Mouse (Mus musculus) MEL (cell line): Measurements from ENCODE around the gene Rgl1. TPM values are rescaled to one million over a fixed set of nuclear protein-coding genes. Genes with fewer than 3 reads are reported as not detected.

Experiments used
- DNase-seq: peaks from one replicate; pipeline ENCODE4 v3.0.0; 2011; ENCODE audit warnings: low read depth, low spot score
- H3K27ac ChIP-seq: 2 replicates; pipeline ENCODE4 v1.5.1; 2012; ENCODE audit warnings: low read depth, mild to moderate bottlenecking, control low read depth, low read length, moderate library complexity; ENCODE audit not compliant: control insufficient read depth
- H3K27me3 ChIP-seq, 2 experiments: fragments of 150-350 bp in 1 of 2; sonication (generic) in 1 of 2; 2 replicates each; pipeline ENCODE4 v1.6.1; 2012; ENCODE audit warnings: low read length in 2 of 2, mild to moderate bottlenecking in 2 of 2, improper control_type of control experiment in 1 of 2, moderate library complexity in 1 of 2; ENCODE audit not compliant: insufficient read depth in 2 of 2, control insufficient read depth in 1 of 2
- H3K36me3 ChIP-seq, 2 experiments: 2 replicates each; pipeline ENCODE4 v1.6.1; 2012 to 2014; ENCODE audit warnings: low read length in 2 of 2, improper control_type of control experiment in 1 of 2, inconsistent platforms in 1 of 2, mild to moderate bottlenecking in 1 of 2; ENCODE audit not compliant: insufficient read depth in 2 of 2, control insufficient read depth in 1 of 2
- H3K4me1 ChIP-seq, 2 experiments: fragments of 150-350 bp in 1 of 2; sonication (generic) in 1 of 2; 2 replicates each; pipeline ENCODE4 v1.6.1; 2012; ENCODE audit warnings: low read length in 2 of 2, improper control_type of control experiment in 1 of 2, mild to moderate bottlenecking in 1 of 2; ENCODE audit not compliant: insufficient read depth in 2 of 2, control insufficient read depth in 1 of 2
- H3K4me3 ChIP-seq, 2 experiments: fragments of 150-350 bp in 1 of 2; sonication (generic) in 1 of 2; 2 replicates each; pipeline ENCODE4 v1.5.1; 2012; ENCODE audit warnings: low read depth in 2 of 2, low read length in 2 of 2, mild to moderate bottlenecking in 2 of 2, moderate library complexity in 2 of 2, control low read depth in 1 of 2, improper control_type of control experiment in 1 of 2; ENCODE audit not compliant: control insufficient read depth in 1 of 2, insufficient read depth in 1 of 2
- H3K79me2 ChIP-seq: 2 replicates; pipeline ENCODE4 v1.6.1; 2012; ENCODE audit warnings: mild to moderate bottlenecking, low read length, moderate library complexity; ENCODE audit not compliant: control insufficient read depth, poor library complexity, insufficient read depth
- H3K9ac ChIP-seq: 2 replicates; pipeline ENCODE4 v1.6.1; 2012; ENCODE audit warnings: low read depth, mild to moderate bottlenecking, control low read depth, low read length, moderate library complexity; ENCODE audit not compliant: control insufficient read depth, poor library complexity, severe bottlenecking
- H3K9me3 ChIP-seq: fragments of 150-350 bp; sonication (generic); replicated peaks from 2 replicates; pipeline ENCODE4 v1.6.1; 2012; ENCODE audit warnings: mild to moderate bottlenecking, low read length, improper control_type of control experiment, moderate library complexity; ENCODE audit not compliant: insufficient read depth
- E2F4 ChIP-seq: IDR thresholded peaks from 2 replicates; pipeline ENCODE4 v1.6.1; 2011; ENCODE audit warnings: low read depth, low read length, improper control_type of control experiment, borderline replicate concordance
- ELF1 ChIP-seq: IDR thresholded peaks from 2 replicates; pipeline ENCODE4 v1.6.1; 2014; ENCODE audit warnings: low read depth, mild to moderate bottlenecking, inconsistent platforms, low read length, improper control_type of control experiment, moderate library complexity
- GATA1 ChIP-seq: IDR thresholded peaks from 2 replicates; pipeline ENCODE4 v1.6.1; 2011; ENCODE audit warnings: low read depth, low read length, improper control_type of control experiment
- HCFC1 ChIP-seq: IDR thresholded peaks from 2 replicates; pipeline ENCODE4 v1.6.1; 2012; ENCODE audit warnings: low read depth, mild to moderate bottlenecking, inconsistent platforms, low read length, improper control_type of control experiment, moderate library complexity
- MAFK ChIP-seq: IDR thresholded peaks from 2 replicates; pipeline ENCODE4 v1.6.1; 2011; ENCODE audit warnings: low read depth, mild to moderate bottlenecking, low read length, improper control_type of control experiment, borderline replicate concordance
- MAZ ChIP-seq: IDR thresholded peaks from 2 replicates; pipeline ENCODE4 v1.6.1; 2012; ENCODE audit warnings: low read depth, mild to moderate bottlenecking, inconsistent platforms, low read length, improper control_type of control experiment
- MEF2A ChIP-seq: IDR thresholded peaks from 2 replicates; pipeline ENCODE4 v1.6.1; 2014; ENCODE audit warnings: low read depth, mild to moderate bottlenecking, inconsistent platforms, low read length, improper control_type of control experiment; ENCODE audit not compliant: poor library complexity, insufficient replicate concordance, severe bottlenecking; ENCODE audit errors: extremely low read depth
- MYB ChIP-seq: IDR thresholded peaks from 2 replicates; pipeline ENCODE4 v1.6.1; 2011; ENCODE audit warnings: mild to moderate bottlenecking, low read depth, low read length, improper control_type of control experiment
- MYC ChIP-seq: IDR thresholded peaks from 2 replicates; pipeline ENCODE4 v1.6.1; 2011; ENCODE audit warnings: low read depth, mild to moderate bottlenecking, low read length, improper control_type of control experiment, moderate library complexity
- NRF1 ChIP-seq: IDR thresholded peaks from 2 replicates; pipeline ENCODE4 v1.6.1; 2014; ENCODE audit warnings: low read depth, mild to moderate bottlenecking, inconsistent platforms, low read length, improper control_type of control experiment, moderate library complexity; ENCODE audit not compliant: poor library complexity, insufficient read depth, severe bottlenecking
- POLR2A ChIP-seq, 2 experiments: IDR thresholded peaks; 2 replicates each; pipeline ENCODE4 v1.6.1; 2011 to 2012; ENCODE audit warnings: low read length in 2 of 2, mild to moderate bottlenecking in 2 of 2, control low read depth in 1 of 2, improper control_type of control experiment in 1 of 2, low read depth in 1 of 2, moderate library complexity in 1 of 2; ENCODE audit not compliant: control insufficient read depth in 1 of 2, insufficient read depth in 1 of 2, poor library complexity in 1 of 2
- POLR2AphosphoS2 ChIP-seq: IDR thresholded peaks from 2 replicates; pipeline ENCODE4 v1.6.1; 2011; ENCODE audit warnings: low read length, improper control_type of control experiment
- POLR2AphosphoS5 ChIP-seq: IDR thresholded peaks from 2 replicates; pipeline ENCODE4 v1.6.1; 2012; ENCODE audit warnings: low read depth, borderline replicate concordance, mild to moderate bottlenecking, inconsistent platforms, low read length, moderate library complexity, mixed read lengths
- RCOR1 ChIP-seq: IDR thresholded peaks from 2 replicates; pipeline ENCODE4 v1.6.1; 2012; ENCODE audit warnings: low read depth, mild to moderate bottlenecking, inconsistent platforms, low read length, improper control_type of control experiment
- SIN3A ChIP-seq: IDR thresholded peaks from 2 replicates; pipeline ENCODE4 v1.6.1; 2012; ENCODE audit warnings: low read length, improper control_type of control experiment, inconsistent platforms
- USF1 ChIP-seq: IDR thresholded peaks from 2 replicates; pipeline ENCODE4 v1.6.1; 2014; ENCODE audit warnings: low read depth, mild to moderate bottlenecking, inconsistent platforms, low read length, improper control_type of control experiment, moderate library complexity
- ZMIZ1 ChIP-seq: IDR thresholded peaks from 2 replicates; pipeline ENCODE4 v1.6.1; 2012; ENCODE audit warnings: low read depth, mild to moderate bottlenecking, inconsistent platforms, low read length, improper control_type of control experiment, moderate library complexity
- polyA plus RNA-seq, 2 experiments: library from polyadenylated mRNA; stranded (reverse) in 1 of 2; unstranded in 1 of 2; fragments of >175 nt in 1 of 2; fragments of >200 nt in 1 of 2; gene quantifications; 2 replicates each; pipeline versions ENCODE4 v1.2.1 to v1.2.4; 2012; ENCODE audit warnings: low replicate concordance in 2 of 2, low read depth in 1 of 2; ENCODE audit not compliant: insufficient read length in 2 of 2, insufficient read depth in 1 of 2, missing spikeins in 1 of 2
- total RNA-seq: library from RNA; depleted of rRNA; stranded (reverse); fragments of 300-350 nt; gene quantifications from 2 replicates; pipeline ENCODE4 v1.2.3, GENCODE M21; 2012

Gene Rgl1
- total and polyA plus RNA-seq, 3 experiments = 0.12 to 0.39 TPM; not detected in 1

- no peaks in the 10 kb centered on the region for H3K9me3 ChIP-seq
- no peaks in the 10 kb centered on the region for H3K36me3 ChIP-seq
- peaks cover 9 to 10% of the 10 kb centered on the region in 2 experiments; a peak in 3 of 4 replicates for H3K27me3 ChIP-seq
- no peak overlapping the region for H3K27ac ChIP-seq
- no peaks in the 10 kb centered on the region for H3K4me1 ChIP-seq
- H3K4me3 ChIP-seq = no peak overlapping the region
- TF ChIP-seq POLR2AphosphoS5 (no peak), MYB (no peak), ELF1 (no peak), HCFC1 (no peak), MYC (no peak), POLR2AphosphoS2 (no peak), E2F4 (no peak), USF1 (no peak), MAFK (no peak), ZMIZ1 (no peak), GATA1 (no peak), MAZ (no peak), MEF2A (no peak), RCOR1 (no peak), SIN3A (no peak), NRF1 (no peak)
- no peaks in the 10 kb centered on the region for H3K79me2 ChIP-seq
- no peak overlapping the region for H3K9ac ChIP-seq
- no peak for DNase-seq
These were observed 78.4 kb downstream of the Rgl1 start for GRCm38 (mm10) chr1:152687733-152688181.

GRCm38 (mm10) chr1:152687099-152687730, 78.9 kb downstream of the Rgl1 start:
- Histone ChIP-seq H3K4me1 (no peaks in the 10 kb centered on the region), H3K4me3 (no peak overlapping the region), H3K79me2 (no peaks in the 10 kb centered on the region), H3K27ac (no peak overlapping the region), H3K9me3 (no peaks in the 10 kb centered on the region), H3K36me3 (no peaks in the 10 kb centered on the region), H3K9ac (no peak overlapping the region), H3K27me3 (peaks cover 10 to 11% of the 10 kb centered on the region in 2 experiments; a peak in 3 of 4 replicates)
- TF ChIP-seq SIN3A (no peak), POLR2A (IDR thresholded peaks at IDR 0.05; ENCODE audit: control insufficient read depth in 1 of 2, insufficient read depth in 1 of 2, low read depth in 1 of 2, low read length in 2 of 2, poor library complexity in 1 of 2) (no peak)
- no peak for DNase-seq
